Mouse (Mus musculus) adrenal gland, postnatal 36 days (tissue): ENCODE measurements around the gene Carns1. TPM values are rescaled to one million over a fixed set of nuclear protein-coding genes. Genes with fewer than 3 reads are reported as not detected.
"Not testable (repeated sequence)": the region's sequence is repeated elsewhere in the genome, so short reads cannot be mapped to it uniquely, and the experiment has no call there.

ENCODE experiments used
- DNase-seq, 2 experiments: peaks; one replicate each; pipeline ENCODE4 v3.0.0; 2021; ENCODE audit warnings: mixed read lengths in 1 of 2
- total RNA-seq, 2 experiments: library from RNA; stranded (reverse); gene quantifications; 2 replicates each; pipeline ENCODE4 v1.2.3; 2021

Gene Carns1
- total RNA-seq, 2 experiments from 2014 or later: 2.0 to 2.8 TPM

GRCm38 (mm10) chr19:4150567-4151487 lies 24.5 kb downstream of the Carns1 start:
- DNase-seq: no peak

DNA sequence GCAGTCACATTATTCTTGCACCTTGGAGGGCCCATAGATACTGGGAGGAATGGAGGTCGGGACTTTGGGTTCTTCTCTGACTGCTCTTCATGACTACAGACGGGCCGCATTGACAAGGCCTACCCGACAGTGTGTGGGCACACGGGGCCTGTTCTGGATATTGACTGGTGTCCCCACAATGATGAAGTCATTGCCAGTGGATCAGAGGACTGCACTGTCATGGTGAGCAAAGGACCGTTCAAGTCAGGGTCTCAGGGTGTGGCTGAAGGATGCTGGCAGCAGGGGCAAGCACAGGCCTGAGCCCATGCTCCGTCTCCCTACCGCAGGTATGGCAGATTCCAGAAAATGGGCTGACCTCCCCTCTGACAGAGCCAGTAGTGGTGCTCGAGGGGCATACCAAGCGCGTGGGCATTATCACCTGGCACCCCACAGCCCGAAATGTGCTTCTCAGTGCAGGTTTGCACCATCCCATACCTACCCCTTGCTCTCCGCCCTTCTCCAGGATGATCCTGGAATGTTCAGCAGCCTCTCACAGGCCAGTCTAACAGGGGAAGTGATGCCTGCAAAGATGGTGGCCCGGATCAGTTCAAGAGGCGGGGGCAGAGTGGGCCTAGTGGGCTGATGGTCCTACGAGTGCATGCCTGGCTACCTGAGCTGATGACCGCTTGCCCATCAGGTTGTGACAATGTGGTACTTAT lies 25.4 kb downstream of the Carns1 start:
- no peak for DNase-seq

DNA sequence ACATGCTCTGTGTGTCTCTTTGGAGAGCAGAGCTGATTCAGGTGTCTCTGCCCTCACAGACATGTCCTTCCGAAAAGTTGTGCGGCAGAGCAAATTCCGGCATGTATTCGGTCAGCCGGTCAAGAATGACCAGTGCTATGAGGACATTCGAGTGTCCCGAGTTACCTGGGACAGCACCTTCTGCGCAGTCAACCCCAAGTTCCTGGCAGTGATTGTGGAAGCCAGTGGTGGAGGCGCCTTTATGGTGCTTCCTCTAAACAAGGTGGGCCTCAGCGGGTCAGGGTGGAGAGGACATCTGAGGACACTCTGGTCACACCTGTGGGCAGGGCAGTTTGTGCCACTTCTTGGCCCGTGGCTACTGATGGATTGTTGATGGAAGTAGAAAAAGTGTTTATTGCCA lies 26.0 kb downstream of the Carns1 start:
- no peak for DNase-seq

GRCm38 (mm10) chr19:4148819-4149218 lies 26.5 kb downstream of the Carns1 start:
- DNase-seq: no peak

DNA sequence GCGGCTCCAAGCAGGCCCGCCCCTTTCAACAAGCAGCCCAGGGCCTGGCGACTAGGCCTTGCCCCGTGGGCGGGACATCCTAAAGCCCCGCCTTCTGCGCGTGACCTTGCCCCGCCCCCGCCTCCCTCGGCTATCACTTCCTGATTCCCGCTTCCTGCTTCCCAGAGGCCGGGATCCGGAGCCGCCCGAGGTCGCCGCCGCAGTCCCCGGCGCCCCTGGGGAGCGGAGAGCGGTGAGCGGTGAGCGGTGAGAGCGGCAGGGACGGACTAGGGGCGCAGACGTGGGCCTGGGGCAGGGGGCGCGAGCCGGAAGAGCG lies 26.8 kb downstream of the Carns1 start, which contains the start of gene Coro1b:
Gene Coro1b, plus strand, starts transcription at position 129 of the 316 bp plus-strand sequence.
- peak; percentile 98 to 99 for DNase-seq

DNA sequence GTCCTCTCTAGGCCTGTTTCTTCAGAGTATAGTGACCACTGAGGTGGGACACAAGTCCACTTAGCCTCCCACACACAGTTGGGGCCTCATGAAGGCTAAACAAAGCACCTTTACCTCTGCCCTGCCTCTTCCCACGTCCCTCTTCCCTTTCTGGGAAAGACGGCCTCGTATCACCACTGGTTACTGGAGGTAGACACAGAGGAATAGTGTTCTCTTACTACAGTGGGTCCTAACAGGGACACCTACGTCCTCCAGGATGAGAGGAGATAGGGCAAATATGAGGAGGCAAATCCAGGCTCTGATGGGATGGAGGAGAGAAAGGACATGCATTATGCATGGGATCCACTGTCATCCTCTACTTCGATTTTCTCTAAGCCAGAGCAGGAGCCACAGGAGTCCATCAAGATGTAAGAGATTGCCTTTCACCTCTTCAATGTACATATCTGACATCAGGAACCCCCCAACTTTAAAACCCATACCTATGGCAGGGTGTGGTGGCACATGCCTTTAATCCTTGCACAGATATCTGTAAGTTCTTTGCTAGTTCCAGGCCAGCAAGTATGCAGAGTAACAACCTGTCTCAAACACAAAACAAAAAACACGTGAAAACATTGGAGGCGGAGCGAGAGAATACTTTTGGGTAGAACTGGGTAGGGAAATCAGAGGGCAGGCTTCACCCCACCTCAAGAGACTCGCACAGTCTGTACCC lies 27.3 kb downstream of the Carns1 start:
- DNase-seq: no peak

GRCm38 (mm10) chr19:4147022-4147405 lies 28.3 kb downstream of the Carns1 start:
- no peak for DNase-seq

DNA sequence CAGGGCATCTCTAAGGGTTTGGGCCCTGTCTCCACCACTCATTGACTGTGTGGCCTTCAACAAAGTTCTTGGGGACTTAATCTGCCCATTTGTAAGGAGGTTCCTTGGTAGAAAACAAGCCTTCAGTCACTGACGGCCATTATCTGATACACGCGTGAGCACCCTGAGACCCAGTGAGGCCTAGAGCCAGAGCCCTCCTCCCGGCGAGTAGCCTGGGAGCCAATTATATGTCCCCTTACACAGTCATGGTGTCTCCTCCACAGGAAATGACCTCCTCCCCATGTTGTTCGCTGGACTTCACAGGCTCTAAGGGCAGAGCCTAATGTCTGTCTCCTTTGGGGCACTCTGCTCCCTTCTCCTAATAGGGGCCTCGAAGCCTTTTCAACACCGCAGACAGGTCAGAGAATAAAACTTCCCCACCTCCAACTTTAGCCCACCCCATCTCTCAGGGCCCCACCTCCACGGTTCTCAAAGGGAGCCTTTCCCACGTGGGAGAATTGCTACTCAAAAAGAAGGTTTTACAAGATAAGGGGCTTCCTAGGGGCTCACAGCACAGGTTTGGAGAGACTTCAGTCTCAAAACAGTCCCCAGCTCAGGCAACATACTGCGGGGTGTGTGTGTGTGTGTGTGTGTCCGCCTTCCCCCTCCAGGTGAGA lies 28.8 kb downstream of the Carns1 start:
- no peak for DNase-seq

DNA sequence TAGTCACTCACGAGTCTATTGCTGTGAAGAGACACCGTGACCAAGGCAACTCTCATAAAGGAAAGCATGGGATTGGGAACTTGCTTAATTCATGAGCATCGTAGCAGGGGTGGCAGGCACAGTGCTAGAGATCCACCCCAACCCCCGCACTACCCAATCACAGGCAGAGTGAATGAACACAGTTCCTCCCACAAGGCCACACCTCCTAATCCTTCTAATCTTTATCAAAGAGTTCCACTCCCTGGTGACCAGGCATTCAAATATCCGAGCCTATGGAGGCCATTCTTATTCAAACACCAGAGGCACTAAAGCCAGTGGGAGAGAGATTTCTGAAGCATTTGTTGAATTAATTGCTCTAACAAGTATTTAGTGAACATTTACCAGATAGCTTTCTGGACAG lies 29.3 kb downstream of the Carns1 start:
- DNase-seq: no peak

GRCm38 (mm10) chr19:4144550-4145498 lies 30.5 kb downstream of the Carns1 start:
- DNase-seq: no peak

DNA sequence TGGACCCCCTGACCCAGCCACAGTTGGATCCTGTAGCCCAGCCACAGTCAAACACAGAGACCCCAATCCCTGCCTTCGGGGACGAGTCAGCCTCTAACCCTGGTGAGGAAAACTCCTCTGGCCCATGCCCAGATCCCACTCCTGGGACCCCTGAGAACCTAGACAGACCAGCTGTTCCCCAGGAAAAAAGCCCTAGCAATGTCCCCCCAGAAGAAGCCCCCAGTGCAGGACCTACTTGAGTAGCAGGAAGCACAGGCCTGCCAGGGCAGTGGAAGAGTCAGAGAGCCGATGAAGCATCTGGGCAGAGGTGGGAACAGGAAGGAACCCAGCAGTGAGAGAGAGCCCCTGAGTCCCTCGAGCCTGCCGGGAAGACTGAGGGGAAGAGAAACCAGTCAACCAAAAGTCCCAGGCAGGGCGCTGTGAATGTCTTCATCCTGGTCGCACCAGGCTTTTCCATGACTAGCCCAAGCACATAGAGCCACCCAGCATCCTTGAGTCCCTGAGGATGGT lies 31.5 kb downstream of the Carns1 start, which contains the start of gene Cabp4:
Gene Cabp4, minus strand, starts transcription at position 275 of the 510 bp plus-strand sequence.
- no peak for DNase-seq

DNA sequence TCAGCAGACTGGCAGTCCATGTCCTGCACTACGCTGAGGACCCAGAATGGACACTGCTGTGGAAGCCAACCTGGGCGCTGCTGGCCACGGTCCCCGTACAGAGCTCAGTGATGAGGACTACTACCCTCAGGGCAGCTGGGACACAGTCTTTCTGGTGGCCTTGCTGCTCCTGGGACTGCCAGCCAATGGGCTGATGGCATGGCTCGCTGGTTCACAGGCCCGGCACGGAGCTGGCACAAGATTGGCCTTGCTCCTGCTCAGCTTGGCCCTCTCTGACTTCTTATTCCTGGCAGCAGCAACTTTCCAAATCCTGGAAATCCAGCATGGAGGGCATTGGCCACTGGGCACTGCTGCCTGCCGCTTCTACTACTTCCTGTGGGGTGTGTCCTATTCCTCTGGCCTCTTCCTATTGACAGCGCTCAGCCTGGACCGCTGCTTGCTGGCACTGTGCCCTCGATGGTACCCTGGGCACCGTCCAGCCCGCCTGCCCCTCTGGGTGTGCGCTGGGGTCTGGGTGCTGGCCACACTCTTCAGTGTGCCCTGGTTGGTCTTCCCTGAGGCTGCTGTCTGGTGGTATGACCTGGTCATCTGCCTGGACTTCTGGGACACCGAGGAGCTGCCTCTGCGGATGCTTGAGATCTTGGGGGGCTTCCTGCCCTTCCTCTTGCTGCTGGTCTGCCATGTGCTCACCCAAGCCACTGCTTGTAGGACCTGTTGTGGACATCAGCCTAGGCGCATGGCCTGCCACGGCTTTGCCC lies 32.7 kb downstream of the Carns1 start:
- no peak for DNase-seq

DNA sequence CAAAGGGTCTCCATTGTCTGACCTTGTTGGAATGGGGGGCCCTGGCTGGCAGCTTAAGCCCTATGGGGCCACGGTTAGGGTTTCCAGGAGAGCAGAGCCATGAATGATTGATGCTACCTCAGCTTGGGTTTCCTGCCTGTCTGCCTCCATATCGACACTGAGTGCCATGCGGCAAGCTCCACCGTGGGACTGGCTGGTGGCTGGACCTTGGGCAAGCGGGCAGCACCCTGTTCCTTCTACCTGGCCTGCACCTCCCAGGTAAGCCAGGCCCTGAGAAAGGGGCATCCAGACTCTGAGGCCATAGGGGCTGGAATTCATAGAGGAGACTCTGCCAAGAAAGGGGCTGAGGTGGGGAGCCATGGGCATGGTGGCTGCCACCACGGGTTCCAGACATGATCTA lies 35.1 kb downstream of the Carns1 start:
- DNase-seq: no peak

- no peak for DNase-seq
Measured at GRCm38 (mm10) chr19:4139446-4139845, 35.8 kb downstream of the Carns1 start, which contains the start of gene Gpr152. Gpr152 (plus strand) TSS chr19:4139787.

- no peak for DNase-seq
Measured at GRCm38 (mm10) chr19:4137913-4138312, 37.4 kb downstream of the Carns1 start.

GRCm38 (mm10) chr19:4136463-4136862 lies 38.8 kb downstream of the Carns1 start:
- DNase-seq: no peak

DNA sequence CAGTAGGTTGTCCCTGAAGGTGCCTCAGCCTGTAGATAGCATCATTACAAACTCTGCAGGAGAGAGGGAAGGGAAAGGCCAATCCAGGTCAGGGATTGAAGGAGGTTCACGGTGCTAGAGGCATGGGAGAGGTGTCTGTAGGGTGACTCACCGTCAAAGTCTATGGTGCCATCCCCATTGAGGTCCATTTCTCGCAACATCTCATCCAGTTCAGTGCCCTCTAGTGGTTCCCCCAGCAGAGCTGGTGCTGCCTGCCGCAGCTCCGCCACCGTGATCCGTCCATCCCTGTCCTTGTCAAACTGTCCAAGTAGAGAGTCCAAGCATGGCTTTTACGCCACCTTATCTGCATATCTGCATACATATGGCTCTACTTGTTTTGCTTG lies 39.3 kb downstream of the Carns1 start:
- DNase-seq: peak in 1 of 2 experiments; percentile 38

- not testable (repeated sequence) for DNase-seq
Measured at GRCm38 (mm10) chr19:4135229-4135962, 39.9 kb downstream of the Carns1 start.

GRCm38 (mm10) chr19:4134354-4134753 lies 40.9 kb downstream of the Carns1 start:
- DNase-seq: no peak
